Mouse (Mus musculus) kidney, embryonic 16.5 days (tissue): ENCODE results near the gene Nfix. TPM values are rescaled to one million over a fixed set of nuclear protein-coding genes. Genes with fewer than 3 reads are reported as not detected.
A peak's percentile ranks its signal among the peaks of the same experiment; 100 is the strongest.

Experiments
- ATAC-seq: fragments of 200-750 bp; cut with Nextera tagmentation; 2 replicates; pipeline ENCODE4 v1.8.0; 2017; ENCODE audit warnings: moderate TSS enrichment; ENCODE audit not compliant: low FRiP score, low TSS enrichment
- H3K27ac ChIP-seq: fragments of 300-500 bp; sonication (generic); 2 replicates; pipeline ENCODE4 v1.5.1; 2014; ENCODE audit warnings: low read length
- H3K27me3 ChIP-seq: fragments of 300-500 bp; sonication (generic); 2 replicates; pipeline ENCODE4 v1.6.1; 2014; ENCODE audit warnings: low read length, control low read depth, mixed read lengths; ENCODE audit not compliant: insufficient read depth
- H3K36me3 ChIP-seq: fragments of 300-500 bp; sonication (generic); 2 replicates; pipeline ENCODE4 v1.6.1; 2014; ENCODE audit warnings: low read length, control low read depth, mixed read lengths; ENCODE audit not compliant: insufficient read depth
- H3K4me1 ChIP-seq: fragments of 300-500 bp; sonication (generic); 2 replicates; pipeline ENCODE4 v1.6.1; 2014; ENCODE audit warnings: low read length, control low read depth, mixed read lengths; ENCODE audit not compliant: insufficient read depth
- H3K4me2 ChIP-seq: fragments of 300-500 bp; sonication (generic); replicated peaks from 2 replicates; pipeline ENCODE4 v1.6.1; 2014; ENCODE audit warnings: low read depth, low read length
- H3K4me3 ChIP-seq: fragments of 300-500 bp; sonication (generic); 2 replicates; pipeline ENCODE4 v1.5.1; 2014; ENCODE audit warnings: mild to moderate bottlenecking, low read length
- H3K9ac ChIP-seq: fragments of 300-500 bp; sonication (generic); replicated peaks from 2 replicates; pipeline ENCODE4 v1.6.1; 2014; ENCODE audit warnings: low read length
- H3K9me3 ChIP-seq: fragments of 300-500 bp; sonication (generic); 2 replicates; pipeline ENCODE4 v1.6.1; 2016; ENCODE audit warnings: low read length, control low read depth
- WGBS: fragments of 180-500 bp; shearing (Covaris S2); extraction: QIAGEN DNeasy Blood & Tissue Kit; methylation state at CpG from one replicate; pipeline ENCODE4 v1.1.7; 2014; 5-methylcytosine and 5-hydroxymethylcytosine counted together
- polyA plus RNA-seq: library from polyadenylated mRNA; unstranded; fragments of >200 nt; fragmentation: Nextera tagmentation; extraction: Ambion mirVana; gene quantifications from 2 replicates; pipeline ENCODE4 v1.2.1, GENCODE M21; 2015

Nfix gene
- polyA plus RNA-seq, 1 experiment from 2014 or later = 14.8 TPM

DNA sequence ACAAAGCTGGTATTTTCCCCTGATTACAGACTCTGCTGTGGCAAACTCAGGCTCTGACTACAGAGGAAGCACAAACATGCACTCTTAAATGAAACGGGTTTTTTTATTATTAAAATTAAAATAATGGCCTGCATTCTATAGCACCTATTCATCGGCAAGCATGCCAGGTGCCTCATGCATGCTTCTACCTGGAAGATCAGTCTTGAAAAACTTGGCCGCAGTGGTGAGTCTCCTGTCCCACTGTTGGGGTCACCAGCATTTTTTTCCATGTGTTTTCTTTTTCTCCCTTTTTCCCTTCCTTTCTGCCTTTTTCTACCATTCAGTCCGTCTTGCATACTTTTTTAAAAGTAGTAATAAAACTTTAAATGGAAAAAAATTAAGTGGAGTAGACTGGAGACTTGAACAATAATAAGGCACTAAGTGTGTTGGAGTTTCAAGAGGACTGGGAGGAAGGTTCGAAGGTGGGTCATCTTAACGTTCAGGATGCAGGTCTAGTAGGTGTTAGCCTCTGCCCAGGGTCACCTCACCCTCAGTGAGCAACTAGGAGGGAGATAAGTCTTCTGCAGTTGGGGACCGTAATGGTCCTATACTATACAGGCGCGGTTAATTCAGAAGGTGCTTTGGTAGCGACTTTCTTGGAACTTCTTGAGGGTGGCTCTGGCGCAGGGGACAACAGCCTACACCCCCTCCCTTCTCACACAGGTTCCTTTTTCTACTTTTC, 16.8 kb downstream of the Nfix start:
- peaks cover 99% of the 10 kb centered on the region for H3K27me3 ChIP-seq
- no peaks in the 10 kb centered on the region for H3K9me3 ChIP-seq
- no peak overlapping the region for H3K4me2 ChIP-seq
- no peak overlapping the region for H3K4me3 ChIP-seq
- no peak overlapping the region for H3K27ac ChIP-seq
- no peak overlapping the region for H3K9ac ChIP-seq
- H3K4me1 ChIP-seq = peaks cover 30% of the 10 kb centered on the region
- no peaks in the 10 kb centered on the region for H3K36me3 ChIP-seq
- WGBS = 13% methylated on average over 11 of the region's 11 CpGs
- no peak for ATAC-seq

DNA sequence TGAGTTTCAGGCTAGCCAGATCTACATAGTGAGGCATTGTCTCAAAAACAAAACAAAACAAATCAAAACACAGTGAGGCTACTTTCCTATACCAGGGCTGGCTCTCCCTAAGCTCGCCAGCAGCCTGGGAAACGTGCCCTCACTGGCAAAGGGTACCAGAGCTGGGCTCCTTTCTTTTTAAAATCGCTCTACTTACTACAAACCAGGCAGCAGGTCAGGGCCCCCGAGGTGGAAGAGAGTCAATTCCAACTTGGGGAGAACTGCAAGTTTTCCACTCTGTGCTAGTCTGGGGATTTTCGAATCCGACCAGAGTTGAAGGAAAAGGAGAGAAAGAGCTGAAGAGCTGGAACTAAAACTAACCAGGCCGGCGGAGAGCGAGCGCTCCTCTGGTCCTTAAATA, 17.5 kb downstream of the Nfix start:
- no peaks in the 10 kb centered on the region for H3K9me3 ChIP-seq
- WGBS = 15% methylated on average over 10 of the region's 10 CpGs
- no peak overlapping the region for H3K4me2 ChIP-seq
- no peak for ATAC-seq
- peaks cover 30% of the 10 kb centered on the region for H3K4me1 ChIP-seq
- H3K36me3 ChIP-seq = no peaks in the 10 kb centered on the region
- H3K9ac ChIP-seq = no peak overlapping the region
- no peak overlapping the region for H3K4me3 ChIP-seq
- H3K27me3 ChIP-seq = peaks cover 99% of the 10 kb centered on the region
- H3K27ac ChIP-seq = no peak overlapping the region

DNA sequence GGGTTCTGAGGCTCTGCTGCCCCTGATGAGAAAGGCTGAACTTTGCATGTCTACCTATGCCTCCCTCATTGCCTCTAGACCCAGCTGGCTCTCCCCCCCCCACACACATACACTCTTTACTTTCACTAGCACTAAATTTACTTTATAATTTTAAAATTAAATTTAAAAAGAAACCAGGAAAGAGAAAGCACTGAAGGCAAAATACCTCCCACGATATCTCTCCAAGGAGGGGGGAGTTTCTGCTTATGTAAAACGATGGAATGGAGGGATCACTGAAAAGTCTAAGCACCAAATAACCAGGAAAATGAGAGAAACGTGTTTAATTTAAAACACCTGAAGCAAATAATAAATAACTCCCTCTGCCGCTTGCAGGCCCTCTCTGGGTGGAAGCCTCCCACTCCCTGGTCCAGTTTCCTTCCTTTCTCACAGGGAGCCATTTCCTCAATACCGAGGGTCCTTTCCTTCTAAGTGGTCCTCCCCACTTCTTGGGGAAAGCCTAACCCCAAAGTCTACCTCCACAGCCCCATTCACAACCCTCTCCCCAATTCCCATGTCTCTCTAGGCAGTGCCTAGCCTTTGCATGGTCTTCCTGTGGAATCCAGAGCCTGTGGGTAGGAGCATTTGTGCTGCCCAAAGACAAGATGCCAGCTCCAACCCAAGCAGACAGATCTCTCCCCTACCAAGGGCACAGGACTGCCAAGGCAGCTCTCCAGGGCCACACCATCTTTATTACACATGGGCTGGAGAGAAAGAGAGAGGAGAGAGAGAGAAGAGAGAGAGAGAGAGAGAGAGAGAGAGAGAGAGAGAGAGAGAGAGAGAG, 18.2 kb downstream of the Nfix start:
- no peaks in the 10 kb centered on the region for H3K9me3 ChIP-seq
- H3K4me1 ChIP-seq = peaks cover 25% of the 10 kb centered on the region
- no peak overlapping the region for H3K27ac ChIP-seq
- ATAC-seq = no peak
- 22% methylated on average over 5 of the region's 5 CpGs for WGBS
- no peaks in the 10 kb centered on the region for H3K36me3 ChIP-seq
- H3K27me3 ChIP-seq = peaks cover 99% of the 10 kb centered on the region
- H3K4me2 ChIP-seq = no peak overlapping the region
- no peak overlapping the region for H3K9ac ChIP-seq
- no peak overlapping the region for H3K4me3 ChIP-seq

DNA sequence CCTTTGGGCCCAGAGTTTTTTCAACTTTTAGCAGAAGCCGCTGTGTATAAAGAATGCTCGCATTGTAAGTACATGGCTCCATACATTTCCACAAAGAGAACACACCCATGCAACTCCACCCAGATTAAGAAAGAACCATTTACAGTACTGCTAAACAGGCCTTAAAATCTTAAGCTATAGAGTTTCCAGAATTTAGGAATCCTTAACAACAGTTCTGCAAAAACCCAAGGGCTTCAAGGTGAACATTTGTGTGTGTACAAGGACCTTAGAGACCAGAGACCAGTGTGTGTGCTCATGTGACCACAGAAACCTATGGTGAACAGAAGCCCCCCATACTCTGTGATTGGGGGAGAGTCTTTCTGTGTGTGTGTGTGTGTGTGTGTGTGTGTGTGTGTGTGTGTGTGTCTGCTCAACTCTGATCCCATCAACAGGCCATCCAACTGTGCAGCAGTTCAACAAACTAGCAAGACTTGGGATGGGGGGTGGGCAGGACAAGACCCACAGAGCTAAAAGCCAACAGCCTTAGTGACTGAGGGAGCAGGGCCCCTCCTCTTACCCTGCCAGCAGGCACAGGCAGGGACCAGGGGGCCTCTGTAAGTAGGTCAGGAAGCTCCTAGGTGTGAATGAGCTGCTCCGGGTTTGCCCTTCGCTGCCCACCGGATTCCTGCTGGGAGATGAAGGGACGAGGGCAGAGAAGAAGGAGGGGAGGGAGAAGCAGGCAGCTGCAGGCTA, 19.0 kb downstream of the Nfix start:
- H3K4me3 ChIP-seq = no peak overlapping the region
- WGBS = 43% methylated on average over 6 of the region's 6 CpGs

DNA sequence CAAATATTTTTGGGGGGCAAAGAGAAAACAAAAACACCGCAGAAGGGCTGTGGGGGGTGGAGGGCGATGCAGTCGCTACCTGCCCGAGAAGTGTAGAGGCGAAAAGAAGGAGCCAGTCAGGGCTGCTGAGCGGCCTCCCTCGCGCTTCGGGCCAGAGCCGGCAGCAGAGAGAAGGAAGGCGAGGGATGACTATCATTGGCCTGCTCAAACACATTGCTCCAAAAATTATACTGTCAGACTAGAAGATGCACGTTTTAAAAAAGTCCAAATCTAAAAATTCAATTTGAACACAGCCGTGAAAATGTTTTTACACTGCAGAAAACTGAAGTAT, 20.0 kb downstream of the Nfix start:
- peaks cover 99% of the 10 kb centered on the region for H3K27me3 ChIP-seq

More for the DNA sequence above, 19.0 kb downstream of the Nfix start:
- Histone ChIP-seq H3K36me3 (no peaks in the 10 kb centered on the region), H3K4me1 (peaks cover 18% of the 10 kb centered on the region), H3K4me2 (no peak overlapping the region), H3K27ac (no peak overlapping the region), H3K27me3 (peaks cover 99% of the 10 kb centered on the region), H3K9me3 (no peaks in the 10 kb centered on the region), H3K9ac (no peak overlapping the region)
- ATAC-seq = no peak

GRCm38 (mm10) chr8:84779519-84780224, 20.5 kb downstream of the Nfix start:
- Histone ChIP-seq H3K4me2 (0 out of 2 replicates have a peak overlapping the region, but pooled peaks have one; percentile 12), H3K9ac (no peak overlapping the region), H3K9me3 (no peaks in the 10 kb centered on the region), H3K4me3 (0 out of 2 replicates have a peak overlapping the region, but pooled peaks have one; percentile 0), H3K27me3 (peaks cover 97% of the 10 kb centered on the region), H3K4me1 (peaks cover 19% of the 10 kb centered on the region), H3K27ac (no peak overlapping the region), H3K36me3 (no peaks in the 10 kb centered on the region)
- ATAC-seq = no peak
- WGBS = 19% methylated on average over 19 of the region's 19 CpGs

More for the DNA sequence above, 20.0 kb downstream of the Nfix start:
- Histone ChIP-seq H3K36me3 (no peaks in the 10 kb centered on the region), H3K4me3 (0 out of 2 replicates have a peak overlapping the region, but pooled peaks have one; percentile 0), H3K4me1 (peaks cover 20% of the 10 kb centered on the region), H3K9me3 (no peaks in the 10 kb centered on the region), H3K9ac (no peak overlapping the region), H3K27ac (no peak overlapping the region), H3K4me2 (0 out of 2 replicates have a peak overlapping the region, but pooled peaks have one; percentile 12)
- WGBS = 20% methylated on average over 13 of the region's 13 CpGs
- no peak for ATAC-seq

DNA sequence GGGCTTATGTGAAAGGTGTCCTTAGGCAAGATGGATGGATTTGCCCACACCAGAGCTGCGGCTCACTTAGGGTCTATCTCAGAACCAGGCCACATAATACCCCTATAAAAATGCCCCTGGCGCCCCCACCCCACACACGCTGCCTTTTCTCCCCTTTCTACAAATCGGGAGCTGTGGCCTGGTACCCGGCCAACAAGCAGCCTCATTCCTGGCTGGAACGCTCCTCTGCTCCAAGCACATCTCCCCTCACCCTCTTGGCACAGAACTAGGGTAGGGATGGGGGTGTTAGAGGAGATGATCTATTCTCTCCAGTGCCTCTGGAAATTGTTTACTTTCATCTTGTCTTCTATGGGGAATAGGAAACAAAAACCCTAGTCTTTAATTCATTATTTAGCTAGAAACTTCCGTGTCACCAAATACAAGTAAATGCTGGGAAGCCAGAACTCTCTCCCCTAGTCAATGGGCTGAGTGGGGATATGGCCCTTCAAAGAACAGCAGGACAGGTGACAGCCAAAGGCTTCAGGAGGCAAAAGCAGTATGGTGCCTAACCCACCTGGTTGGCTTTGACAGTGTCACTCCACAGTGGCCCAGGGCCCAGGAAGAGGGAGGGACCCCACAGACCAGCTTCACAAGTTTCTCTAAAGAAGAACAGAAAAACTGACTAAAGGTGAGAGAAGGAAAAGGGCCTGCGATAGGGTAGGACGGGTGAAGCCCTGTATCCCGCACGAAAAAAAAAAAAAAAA, 21.3 kb downstream of the Nfix start:
- H3K4me3 ChIP-seq = no peak overlapping the region

GRCm38 (mm10) chr8:84777899-84778637, 22.1 kb downstream of the Nfix start:
- no peak overlapping the region for H3K27ac ChIP-seq
- no peak for ATAC-seq
- H3K27me3 ChIP-seq = peaks cover 95% of the 10 kb centered on the region
- no peak overlapping the region for H3K4me3 ChIP-seq
- WGBS = 47% methylated on average over 10 of the region's 10 CpGs
- no peak overlapping the region for H3K9ac ChIP-seq
- H3K9me3 ChIP-seq = no peaks in the 10 kb centered on the region
- H3K4me2 ChIP-seq = no peak overlapping the region
- H3K4me1 ChIP-seq = peaks cover 21% of the 10 kb centered on the region
- H3K36me3 ChIP-seq = no peaks in the 10 kb centered on the region

More for the DNA sequence above, 21.3 kb downstream of the Nfix start:
- H3K27ac ChIP-seq = no peak overlapping the region
- H3K4me1 ChIP-seq = peaks cover 15% of the 10 kb centered on the region
- H3K36me3 ChIP-seq = no peaks in the 10 kb centered on the region
- no peak for ATAC-seq
- peaks cover 97% of the 10 kb centered on the region for H3K27me3 ChIP-seq
- no peak overlapping the region for H3K4me2 ChIP-seq
- 22% methylated on average over 10 of the region's 11 CpGs for WGBS
- no peaks in the 10 kb centered on the region for H3K9me3 ChIP-seq
- H3K9ac ChIP-seq = no peak overlapping the region
